Mouse (Mus musculus) layer of hippocampus, adult 2 months (tissue): ENCODE results near the gene Slc9a9. TPM values are rescaled to one million over a fixed set of nuclear protein-coding genes. Genes with fewer than 3 reads are reported as not detected.
A peak's percentile ranks its signal among the peaks of the same experiment; 100 is the strongest.

ENCODE experiments used
- DNase-seq, 2 experiments: peaks; one replicate each; pipeline ENCODE4 v3.0.0; 2022; ENCODE audit warnings: low spot score in 2 of 2
- H3K27ac ChIP-seq: fragments of 200-600 bp; 2 replicates; pipeline ENCODE4 v1.8.1; 2022
- H3K4me3 ChIP-seq: fragments of 200-600 bp; 2 replicates; pipeline ENCODE4 v1.8.1; 2022; ENCODE audit warnings: mild to moderate bottlenecking
- CTCF ChIP-seq: fragments of 200-600 bp; conservative IDR thresholded peaks from 2 replicates; pipeline ENCODE4 v1.8.1; 2022; ENCODE audit warnings: antibody characterized with exemption, mild to moderate bottlenecking, moderate library complexity
- microRNA-seq, 2 experiments: library from miRNA; unstranded; fragments of <30 nt; microRNA quantifications; one replicate each; pipeline ENCODE4 v1.2.0; 2021
- total RNA-seq, 2 experiments: library from RNA; stranded (reverse); gene quantifications; 2 replicates each; pipeline ENCODE4 v1.2.3; 2021

The Slc9a9 gene
- total RNA-seq, 2 experiments from 2014 or later = 18.3 to 19.4 TPM

- H3K4me3 ChIP-seq = no peak overlapping the region
- DNase-seq = no peak
- H3K27ac ChIP-seq = no peak overlapping the region
- no peak for TF ChIP-seq CTCF
Observed at GRCm38 (mm10) chr9:95228123-95228522, 558.4 kb downstream of the Slc9a9 start.

GRCm38 (mm10) chr9:95229147-95229546 is 559.4 kb downstream of the Slc9a9 start:
- H3K27ac ChIP-seq = no peak overlapping the region
- TF ChIP-seq CTCF = no peak
- H3K4me3 ChIP-seq = no peak overlapping the region
- DNase-seq = no peak

- TF ChIP-seq CTCF = no peak
Observed at GRCm38 (mm10) chr9:95239900-95240299, 570.2 kb downstream of the Slc9a9 start.

GRCm38 (mm10) chr9:95242628-95243195 is 573.0 kb downstream of the Slc9a9 start:
- no peak overlapping the region for H3K27ac ChIP-seq
- no peak for DNase-seq
- no peak for TF ChIP-seq CTCF
- no peak overlapping the region for H3K4me3 ChIP-seq

More at GRCm38 (mm10) chr9:95239900-95240299, 570.2 kb downstream of the Slc9a9 start:
- no peak overlapping the region for H3K27ac ChIP-seq
- no peak for DNase-seq
- H3K4me3 ChIP-seq = no peak overlapping the region

GRCm38 (mm10) chr9:95254162-95254561 is 584.5 kb downstream of the Slc9a9 start:
- no peak for DNase-seq

GRCm38 (mm10) chr9:95255844-95256243 is 586.1 kb downstream of the Slc9a9 start:
- Histone ChIP-seq H3K27ac (0 out of 2 replicates have a peak overlapping the region, but pooled peaks have one; percentile 23), H3K4me3 (no peak overlapping the region)
- no peak for TF ChIP-seq CTCF
- DNase-seq = peak in 1 of 2 experiments; percentile 39

More at GRCm38 (mm10) chr9:95254162-95254561, 584.5 kb downstream of the Slc9a9 start:
- no peak overlapping the region for H3K4me3 ChIP-seq
- TF ChIP-seq CTCF = no peak
- H3K27ac ChIP-seq = peak overlapping the region; percentile 20; the same call in 1 of the 2 replicates

GRCm38 (mm10) chr9:95256680-95257316 is 587.1 kb downstream of the Slc9a9 start:
- no peak for TF ChIP-seq CTCF
- no peak overlapping the region for H3K27ac ChIP-seq
- DNase-seq = no peak
- no peak overlapping the region for H3K4me3 ChIP-seq

GRCm38 (mm10) chr9:95262851-95263250 is 593.1 kb downstream of the Slc9a9 start:
- no peak for TF ChIP-seq CTCF
- DNase-seq = no peak
- Histone ChIP-seq H3K27ac (no peak overlapping the region), H3K4me3 (no peak overlapping the region)

GRCm38 (mm10) chr9:95263867-95264509 is 594.3 kb downstream of the Slc9a9 start:
- DNase-seq = no peak
- TF ChIP-seq CTCF = no peak
- Histone ChIP-seq H3K27ac (no peak overlapping the region), H3K4me3 (no peak overlapping the region)

- DNase-seq = no peak
- H3K27ac ChIP-seq = no peak overlapping the region
- no peak for TF ChIP-seq CTCF
- H3K4me3 ChIP-seq = no peak overlapping the region
Observed at GRCm38 (mm10) chr9:95266179-95266578, 596.5 kb downstream of the Slc9a9 start.

GRCm38 (mm10) chr9:95266924-95267323 is 597.2 kb downstream of the Slc9a9 start:
- H3K27ac ChIP-seq = no peak overlapping the region
- TF ChIP-seq CTCF = no peak
- H3K4me3 ChIP-seq = no peak overlapping the region
- DNase-seq = no peak

GRCm38 (mm10) chr9:95279590-95280344 is 610.1 kb downstream of the Slc9a9 start:
- Histone ChIP-seq H3K27ac (0 out of 2 replicates have a peak overlapping the region, but pooled peaks have one; percentile 10), H3K4me3 (no peak overlapping the region)
- peak in 1 of 2 experiments; percentile 19 for DNase-seq
- no peak for TF ChIP-seq CTCF

Small RNA genes lying within 50 kb of the gene (microRNA-seq; reads per million reads assigned to microRNA genes)
- 0 to 0.64 reads per million in 2 experiments for gene Mir7656

Other genes with a start within 250 kb of the Slc9a9 start
- 10 to 100 TPM; 18.2 to 18.8 TPM for gene 1190002N15Rik, start 131.8 kb upstream of the Slc9a9 start, total RNA-seq